Mouse (Mus musculus): ENCODE data around the gene Ednrb. TPM values are rescaled to one million over a fixed set of nuclear protein-coding genes. Genes with fewer than 3 reads are reported as not detected.
"Not testable (repeated sequence)": the region's sequence is repeated elsewhere in the genome, so short reads cannot be mapped to it uniquely, and the experiment has no call there.

Ednrb gene
- polyA plus RNA-seq, 1 experiment from 2014 or later, result 31.2 TPM

- H3K9ac ChIP-seq, result no peak overlapping the region
- no peak overlapping the region for H3K27ac ChIP-seq (replicated peaks)
- H3K9me3 ChIP-seq (replicated peaks), result no peaks in the 10 kb centered on the region
- H3K27me3 ChIP-seq, result no peaks in the 10 kb centered on the region
- ATAC-seq (ENCODE audit: insufficient number of reproducible peaks, low FRiP score, low TSS enrichment, low read depth), result no peak
- H3K4me2 ChIP-seq (replicated peaks), result no peak overlapping the region
- H3K4me1 ChIP-seq, result no peaks in the 10 kb centered on the region
- no peaks in the 10 kb centered on the region for H3K36me3 ChIP-seq
- 83% methylated on average over 2 of the region's 2 CpGs for WGBS
- no peak overlapping the region for H3K4me3 ChIP-seq (replicated peaks)
Measured at GRCm38 (mm10) chr14:103787547-103787946, 56.7 kb downstream of the Ednrb start.

DNA sequence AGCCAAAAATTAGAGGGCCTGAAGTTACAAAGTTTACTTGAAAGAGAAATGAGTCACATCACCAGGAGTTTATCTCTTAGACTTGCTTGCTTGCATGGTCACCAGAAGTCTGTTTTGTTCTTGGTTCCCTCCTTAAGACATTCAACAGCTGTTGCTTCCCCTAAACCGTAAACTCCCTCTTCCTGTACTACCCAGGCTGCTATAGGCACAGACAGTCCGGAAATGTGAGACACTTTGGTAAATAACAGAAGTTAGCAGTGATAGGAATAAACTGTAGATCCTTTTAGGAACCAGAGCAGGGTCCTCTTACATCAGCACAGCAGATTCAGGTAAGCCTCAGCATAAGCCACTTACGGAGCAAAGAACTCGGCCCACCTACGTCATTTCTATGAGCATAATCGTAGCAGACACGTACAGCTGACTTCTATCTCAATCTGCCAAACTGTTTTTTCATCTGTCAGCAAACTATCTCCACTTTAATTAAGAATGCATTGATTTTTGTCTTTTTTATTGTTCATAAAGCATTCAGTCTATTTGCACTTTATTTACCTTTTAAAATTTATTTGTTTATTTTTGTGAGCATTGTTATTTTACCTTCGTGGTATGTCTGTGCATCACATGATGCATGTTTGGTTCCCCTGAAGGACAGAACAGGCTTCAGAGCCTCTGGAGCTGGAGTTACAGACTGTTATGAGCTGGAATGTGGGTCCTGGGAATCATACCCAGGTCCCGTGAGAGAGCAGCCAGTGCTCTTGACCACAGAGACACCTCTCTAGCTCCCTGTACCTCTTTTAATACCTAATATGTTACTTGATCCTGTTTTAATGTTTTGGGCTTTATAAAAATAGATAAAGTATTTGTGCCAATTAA, 58.9 kb downstream of the Ednrb start:
- ATAC-seq (ENCODE audit: insufficient number of reproducible peaks, low FRiP score, low TSS enrichment, low read depth), result no peak
- Histone ChIP-seq H3K36me3 (no peaks in the 10 kb centered on the region), H3K9ac (no peak overlapping the region), H3K9me3 (replicated peaks) (no peaks in the 10 kb centered on the region), H3K27ac (replicated peaks) (no peak overlapping the region), H3K4me3 (replicated peaks) (no peak overlapping the region), H3K4me1 (no peaks in the 10 kb centered on the region), H3K4me2 (replicated peaks) (no peak overlapping the region), H3K27me3 (no peaks in the 10 kb centered on the region)
- 59% methylated on average over 9 of the region's 9 CpGs for WGBS

GRCm38 (mm10) chr14:103780336-103780735, 63.9 kb downstream of the Ednrb start:
- H3K27me3 ChIP-seq; H3K4me2 ChIP-seq (replicated peaks); H3K4me1 ChIP-seq; H3K9me3 ChIP-seq (replicated peaks); H3K9ac ChIP-seq; H3K4me3 ChIP-seq (replicated peaks); ATAC-seq (ENCODE audit: insufficient number of reproducible peaks, low FRiP score, low TSS enrichment, low read depth); H3K27ac ChIP-seq (replicated peaks); H3K36me3 ChIP-seq: not testable (repeated sequence)
- 97% methylated on average over 6 of the region's 6 CpGs for WGBS

DNA sequence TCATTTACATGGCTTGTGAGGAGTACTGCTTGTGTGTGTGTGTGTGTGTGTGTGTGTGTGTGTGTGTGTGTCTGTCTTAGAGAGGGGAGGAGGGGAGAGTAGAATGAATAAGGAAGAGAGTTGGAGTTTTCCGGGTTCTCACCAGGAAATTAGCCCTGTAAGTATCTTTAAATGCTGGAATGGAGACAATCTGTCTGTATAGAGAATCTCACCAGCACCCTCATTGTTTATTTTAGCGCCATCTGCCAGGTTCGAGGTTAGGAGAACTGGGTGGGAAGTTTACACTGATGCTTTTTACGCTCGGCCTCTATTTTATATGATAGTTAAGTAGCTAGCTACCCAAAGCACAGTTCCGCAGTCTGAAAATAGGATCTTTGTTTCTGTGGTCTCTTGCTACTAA, 64.9 kb downstream of the Ednrb start:
- H3K27me3 ChIP-seq, result no peaks in the 10 kb centered on the region
- 0 out of 2 replicates have a peak overlapping the region, but pooled peaks have one; percentile 50 for H3K4me2 ChIP-seq (replicated peaks)
- H3K9ac ChIP-seq, result no peak overlapping the region
- no peaks in the 10 kb centered on the region for H3K9me3 ChIP-seq (replicated peaks)
- WGBS, result 76% methylated on average over 6 of the region's 6 CpGs
- H3K36me3 ChIP-seq, result no peaks in the 10 kb centered on the region
- H3K4me1 ChIP-seq, result no peaks in the 10 kb centered on the region
- no peak for ATAC-seq (ENCODE audit: insufficient number of reproducible peaks, low FRiP score, low TSS enrichment, low read depth)
- H3K27ac ChIP-seq (replicated peaks), result no peak overlapping the region
- H3K4me3 ChIP-seq (replicated peaks), result no peak overlapping the region

- Histone ChIP-seq H3K27ac (replicated peaks) (no peak overlapping the region), H3K36me3 (no peaks in the 10 kb centered on the region), H3K4me3 (replicated peaks) (peak overlapping the region; percentile 29), H3K27me3 (no peaks in the 10 kb centered on the region), H3K4me2 (replicated peaks) (peak overlapping the region; percentile 50), H3K9me3 (replicated peaks) (no peaks in the 10 kb centered on the region), H3K9ac (no peak overlapping the region), H3K4me1 (no peaks in the 10 kb centered on the region)
- ATAC-seq (ENCODE audit: insufficient number of reproducible peaks, low FRiP score, low TSS enrichment, low read depth), result no peak
- WGBS, result 28% methylated on average over 13 of the region's 13 CpGs
Measured at GRCm38 (mm10) chr14:103778533-103779151, 65.6 kb downstream of the Ednrb start.

- Histone ChIP-seq H3K27me3 (no peaks in the 10 kb centered on the region), H3K9ac (peak overlapping the region; percentile 6; the same call in 1 of the 2 replicates), H3K27ac (replicated peaks) (no peak overlapping the region), H3K9me3 (replicated peaks) (no peaks in the 10 kb centered on the region), H3K4me2 (replicated peaks) (peak overlapping the region; percentile 50), H3K4me3 (replicated peaks) (peak overlapping the region; percentile 29), H3K36me3 (no peaks in the 10 kb centered on the region), H3K4me1 (no peaks in the 10 kb centered on the region)
- WGBS, result 4% methylated on average over 12 of the region's 12 CpGs
- no peak for ATAC-seq (ENCODE audit: insufficient number of reproducible peaks, low FRiP score, low TSS enrichment, low read depth)
Measured at GRCm38 (mm10) chr14:103778009-103778431, 66.2 kb downstream of the Ednrb start.

DNA sequence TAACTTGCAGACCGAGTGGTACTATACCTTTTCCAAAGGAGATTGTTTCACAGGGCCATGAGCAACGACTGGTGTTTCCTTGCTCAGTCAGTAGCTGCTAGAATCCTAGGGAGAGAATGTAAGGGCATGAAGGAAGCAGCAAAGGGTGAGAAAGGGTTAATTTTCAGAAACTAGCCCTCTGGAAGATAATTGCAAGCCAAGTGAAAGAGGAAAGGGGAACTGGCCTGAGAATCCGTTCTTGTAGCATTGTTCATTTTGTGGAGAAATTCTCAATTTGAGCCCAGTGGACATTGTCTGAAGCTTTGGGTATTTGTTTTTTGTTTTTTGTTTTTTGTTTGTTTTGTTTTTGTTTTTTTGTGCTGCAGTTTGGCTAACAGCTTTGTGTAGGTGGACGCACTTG, 66.8 kb downstream of the Ednrb start:
- 56% methylated on average over 4 of the region's 4 CpGs for WGBS
- no peak overlapping the region for H3K27ac ChIP-seq (replicated peaks)

GRCm38 (mm10) chr14:103769319-103770245, 74.6 kb downstream of the Ednrb start:
- H3K4me3 ChIP-seq (replicated peaks), result no peak overlapping the region
- H3K4me1 ChIP-seq, result no peaks in the 10 kb centered on the region
- H3K36me3 ChIP-seq, result no peaks in the 10 kb centered on the region
- H3K27ac ChIP-seq (replicated peaks), result no peak overlapping the region
- no peaks in the 10 kb centered on the region for H3K9me3 ChIP-seq (replicated peaks)
- H3K4me2 ChIP-seq (replicated peaks), result no peak overlapping the region
- H3K9ac ChIP-seq, result no peak overlapping the region
- ATAC-seq (ENCODE audit: insufficient number of reproducible peaks, low FRiP score, low TSS enrichment, low read depth), result no peak
- WGBS, result 31% methylated on average over 9 of the region's 9 CpGs
- no peaks in the 10 kb centered on the region for H3K27me3 ChIP-seq

More for the DNA sequence above, 66.8 kb downstream of the Ednrb start:
- H3K27me3 ChIP-seq, result no peaks in the 10 kb centered on the region
- no peak overlapping the region for H3K4me3 ChIP-seq (replicated peaks)
- H3K4me1 ChIP-seq, result no peaks in the 10 kb centered on the region
- H3K9me3 ChIP-seq (replicated peaks), result no peaks in the 10 kb centered on the region
- ATAC-seq (ENCODE audit: insufficient number of reproducible peaks, low FRiP score, low TSS enrichment, low read depth), result no peak
- H3K36me3 ChIP-seq, result no peaks in the 10 kb centered on the region
- H3K4me2 ChIP-seq (replicated peaks), result no peak overlapping the region
- H3K9ac ChIP-seq, result no peak overlapping the region

DNA sequence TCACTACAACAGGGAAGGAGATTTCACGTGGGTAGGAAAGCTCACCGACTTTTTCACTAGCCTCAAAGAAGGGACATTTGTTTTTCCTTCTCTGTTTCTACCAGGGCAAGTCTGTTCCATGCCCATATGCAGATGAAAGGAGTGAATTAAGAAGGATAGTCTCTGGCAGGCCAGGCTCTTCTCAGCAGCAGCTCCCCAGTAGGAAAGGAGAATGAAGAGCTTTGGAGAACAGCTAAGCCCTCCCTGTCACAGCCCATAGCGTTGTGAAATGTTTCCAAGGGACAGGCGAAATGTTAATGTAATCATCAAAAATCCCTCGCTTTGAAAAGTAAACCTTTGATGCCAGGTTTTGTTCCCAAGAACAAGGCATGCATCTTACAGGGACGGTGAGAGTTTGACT, 76.7 kb downstream of the Ednrb start:
- H3K4me1 ChIP-seq, result no peaks in the 10 kb centered on the region
- no peak overlapping the region for H3K4me3 ChIP-seq (replicated peaks)
- H3K9ac ChIP-seq, result no peak overlapping the region
- ATAC-seq (ENCODE audit: insufficient number of reproducible peaks, low FRiP score, low TSS enrichment, low read depth), result no peak
- no peaks in the 10 kb centered on the region for H3K9me3 ChIP-seq (replicated peaks)
- no peaks in the 10 kb centered on the region for H3K27me3 ChIP-seq
- no peak overlapping the region for H3K27ac ChIP-seq (replicated peaks)
- no peaks in the 10 kb centered on the region for H3K36me3 ChIP-seq
- H3K4me2 ChIP-seq (replicated peaks), result no peak overlapping the region
- WGBS, result 56% methylated on average over 6 of the region's 6 CpGs
